Mouse (Mus musculus) spleen, adult 2 months (tissue): Measurements from ENCODE around the gene Efhd2.

Source experiments
- CTCF ChIP-seq: fragments of 200-500 bp; IDR thresholded peaks from 2 replicates; pipeline ENCODE4 v1.5.1; 2011; ENCODE audit warnings: mild to moderate bottlenecking, inconsistent platforms; ENCODE audit not compliant: insufficient read depth, insufficient read length, insufficient replicate concordance; ENCODE audit errors: extremely low read depth
- POLR2A ChIP-seq: fragments of 200-500 bp; IDR thresholded peaks from 2 replicates; pipeline ENCODE4 v1.6.1; 2011; ENCODE audit warnings: low read depth, low read length, inconsistent platforms

GRCm38 (mm10) chr4:141830381-141830780 is 44.3 kb downstream of the Efhd2 start:
- TF ChIP-seq CTCF: no peak
- no peak for TF ChIP-seq POLR2A
